Mouse (Mus musculus) gastrocnemius, postnatal 4 days (tissue): ENCODE data around the gene Ipcef1. TPM values are rescaled to one million over a fixed set of nuclear protein-coding genes. Genes with fewer than 3 reads are reported as not detected.

Source experiments
- DNase-seq, 2 experiments: peaks; one replicate each; pipeline ENCODE4 v3.0.0; 2021 to 2022; ENCODE audit warnings: low spot score in 2 of 2, mixed read lengths in 2 of 2
- total RNA-seq, 2 experiments: library from RNA; stranded (reverse); gene quantifications; 2 replicates each; pipeline ENCODE4 v1.2.3; 2021

The Ipcef1 gene
- total RNA-seq, 2 experiments from 2014 or later, result 0.13 TPM; not detected in 1

- DNase-seq, result no peak
Measured at GRCm38 (mm10) chr10:6968334-6968733, 83.9 kb downstream of the Ipcef1 start.

GRCm38 (mm10) chr10:6967588-6968242, 84.6 kb downstream of the Ipcef1 start:
- no peak for DNase-seq

GRCm38 (mm10) chr10:6958791-6959190, 93.5 kb downstream of the Ipcef1 start:
- no peak for DNase-seq

GRCm38 (mm10) chr10:6956357-6956756, 95.9 kb downstream of the Ipcef1 start:
- no peak for DNase-seq

- no peak for DNase-seq
Measured at GRCm38 (mm10) chr10:6954533-6954932, 97.7 kb downstream of the Ipcef1 start.

GRCm38 (mm10) chr10:6953115-6953514, 99.2 kb downstream of the Ipcef1 start:
- DNase-seq, result no peak

- DNase-seq, result no peak
Measured at GRCm38 (mm10) chr10:6936671-6937425, 115.4 kb downstream of the Ipcef1 start.

- no peak for DNase-seq
Measured at GRCm38 (mm10) chr10:6934776-6935175, 117.5 kb downstream of the Ipcef1 start.

- no peak for DNase-seq
Measured at GRCm38 (mm10) chr10:6930889-6931288, 121.4 kb downstream of the Ipcef1 start.

- DNase-seq, result no peak
Measured at GRCm38 (mm10) chr10:6930398-6930797, 121.9 kb downstream of the Ipcef1 start.

- no peak for DNase-seq
Measured at GRCm38 (mm10) chr10:6928905-6929304, 123.4 kb downstream of the Ipcef1 start.

GRCm38 (mm10) chr10:6927600-6928223, 124.6 kb downstream of the Ipcef1 start:
- DNase-seq, result no peak

GRCm38 (mm10) chr10:6926724-6927123, 125.6 kb downstream of the Ipcef1 start:
- no peak for DNase-seq

- no peak for DNase-seq
Measured at GRCm38 (mm10) chr10:6916545-6917257, 135.6 kb downstream of the Ipcef1 start.

GRCm38 (mm10) chr10:6915991-6916390, 136.3 kb downstream of the Ipcef1 start:
- DNase-seq, result no peak

GRCm38 (mm10) chr10:6909763-6910162, 142.5 kb downstream of the Ipcef1 start:
- DNase-seq, result no peak

- DNase-seq, result no peak
Measured at GRCm38 (mm10) chr10:6901819-6902393, 150.4 kb downstream of the Ipcef1 start.

- DNase-seq, result no peak
Measured at GRCm38 (mm10) chr10:6900126-6900525, 152.2 kb downstream of the Ipcef1 start.

GRCm38 (mm10) chr10:6896659-6897303, 155.5 kb downstream of the Ipcef1 start:
- DNase-seq, result no peak

- DNase-seq, result no peak
Measured at GRCm38 (mm10) chr10:6895796-6896195, 156.5 kb downstream of the Ipcef1 start.
